Mouse (Mus musculus) heart, adult 9 months (tissue): ENCODE results near the gene Crot.
"Not testable (repeated sequence)": the region's sequence is repeated elsewhere in the genome, so short reads cannot be mapped to it uniquely, and the experiment has no call there.

Experiments used
- DNase-seq, 2 experiments: peaks; one replicate each; pipeline ENCODE4 v3.0.0; 2022; ENCODE audit warnings: low spot score in 2 of 2

The Crot gene

GRCm38 (mm10) chr5:8996686-8997512 is at the start of gene Crot:
Crot (minus strand) TSS chr5:8997324.
- DNase-seq: peak; percentile 92 to 96

- DNase-seq: no peak
These were observed 48.8 kb upstream of the Crot start for GRCm38 (mm10) chr5:9045904-9046303.

GRCm38 (mm10) chr5:9044821-9045220 is 47.7 kb upstream of the Crot start:
- DNase-seq: no peak

GRCm38 (mm10) chr5:9043582-9044267 is 46.6 kb upstream of the Crot start:
- DNase-seq: no peak

- no peak for DNase-seq
These were observed 45.7 kb upstream of the Crot start for GRCm38 (mm10) chr5:9042721-9043416.

- no peak for DNase-seq
These were observed 43.6 kb upstream of the Crot start for GRCm38 (mm10) chr5:9040665-9041215.

- DNase-seq: no peak
These were observed 42.9 kb upstream of the Crot start for GRCm38 (mm10) chr5:9039978-9040377.

GRCm38 (mm10) chr5:9037292-9037691 is 40.2 kb upstream of the Crot start:
- no peak for DNase-seq

- no peak for DNase-seq
These were observed 38.3 kb upstream of the Crot start for GRCm38 (mm10) chr5:9035457-9035856.

- no peak for DNase-seq
These were observed 37.4 kb upstream of the Crot start for GRCm38 (mm10) chr5:9034535-9034934.

- DNase-seq: no peak
These were observed 36.7 kb upstream of the Crot start for GRCm38 (mm10) chr5:9033843-9034242.

- DNase-seq: no peak
These were observed 35.5 kb upstream of the Crot start for GRCm38 (mm10) chr5:9032641-9033040.

GRCm38 (mm10) chr5:9032101-9032590 is 35.0 kb upstream of the Crot start:
- no peak for DNase-seq

- DNase-seq: no peak
These were observed 31.2 kb upstream of the Crot start for GRCm38 (mm10) chr5:9028266-9028841.

GRCm38 (mm10) chr5:9015352-9015751 is 18.2 kb upstream of the Crot start:
- peak in 1 of 2 experiments; percentile 6 for DNase-seq

- DNase-seq: no peak
These were observed 17.6 kb upstream of the Crot start for GRCm38 (mm10) chr5:9014774-9015173.

GRCm38 (mm10) chr5:9011374-9011773 is 14.2 kb upstream of the Crot start:
- no peak for DNase-seq

- DNase-seq: no peak
These were observed 13.0 kb upstream of the Crot start for GRCm38 (mm10) chr5:9010166-9010565.

GRCm38 (mm10) chr5:9006585-9006984 is 9.5 kb upstream of the Crot start:
- not testable (repeated sequence) for DNase-seq

- DNase-seq: not testable (repeated sequence)
These were observed 2.9 kb upstream of the Crot start for GRCm38 (mm10) chr5:9000006-9000405.

- DNase-seq: no peak
These were observed 2.0 kb upstream of the Crot start for GRCm38 (mm10) chr5:8999108-8999507.

- no peak for DNase-seq
These were observed 380 bp upstream of the Crot start for GRCm38 (mm10) chr5:8997513-8997895.
